Mouse (Mus musculus) neural tube, embryonic 14.5 days (tissue): ENCODE measurements around the gene Armc7. TPM values are rescaled to one million over a fixed set of nuclear protein-coding genes. Genes with fewer than 3 reads are reported as not detected.

Source experiments
- ATAC-seq: fragments of 200-750 bp; cut with Nextera tagmentation; 2 replicates; pipeline ENCODE4 v1.8.0; 2017; ENCODE audit warnings: low read depth, mild to moderate bottlenecking, moderate TSS enrichment, moderate library complexity
- H3K27ac ChIP-seq: fragments of 300-500 bp; sonication (generic); 2 replicates; pipeline ENCODE4 v1.5.1; 2014; ENCODE audit warnings: low read depth, mild to moderate bottlenecking, control low read depth, low read length, moderate library complexity, mixed read lengths
- H3K27me3 ChIP-seq: fragments of 300-500 bp; sonication (generic); 2 replicates; pipeline ENCODE4 v1.6.1; 2014; ENCODE audit warnings: low read length; ENCODE audit not compliant: control insufficient read depth, insufficient read depth
- H3K36me3 ChIP-seq: fragments of 300-500 bp; sonication (generic); 2 replicates; pipeline ENCODE4 v1.6.1; 2014; ENCODE audit warnings: low read length, mixed read lengths; ENCODE audit not compliant: control insufficient read depth, insufficient read depth
- H3K4me1 ChIP-seq: fragments of 300-500 bp; sonication (generic); 2 replicates; pipeline ENCODE4 v1.6.1; 2014; ENCODE audit warnings: low read length; ENCODE audit not compliant: control insufficient read depth, insufficient read depth
- H3K4me2 ChIP-seq: fragments of 300-500 bp; sonication (generic); 2 replicates; pipeline ENCODE4 v1.6.1; 2014; ENCODE audit warnings: mild to moderate bottlenecking, low read depth, low read length, control low read depth
- H3K4me3 ChIP-seq: fragments of 300-500 bp; sonication (generic); 2 replicates; pipeline ENCODE4 v1.5.1; 2014; ENCODE audit warnings: low read depth, low read length, control low read depth, mixed read lengths
- H3K9ac ChIP-seq: fragments of 300-500 bp; sonication (generic); replicated peaks from 2 replicates; pipeline ENCODE4 v1.6.1; 2014; ENCODE audit warnings: low read depth, mild to moderate bottlenecking, control low read depth, low read length, mixed read lengths
- H3K9me3 ChIP-seq: fragments of 300-500 bp; sonication (generic); 2 replicates; pipeline ENCODE4 v1.6.1; 2016; ENCODE audit warnings: low read length; ENCODE audit not compliant: control insufficient read depth
- WGBS: fragments of 180-500 bp; shearing (Covaris S2); extraction: QIAGEN DNeasy Blood & Tissue Kit; methylation state at CpG from one replicate; pipeline ENCODE4 v1.1.7; 2014; 5-methylcytosine and 5-hydroxymethylcytosine counted together
- polyA plus RNA-seq: library from polyadenylated mRNA; unstranded; fragments of >200 nt; fragmentation: Nextera tagmentation; extraction: Ambion mirVana; gene quantifications from 2 replicates; pipeline ENCODE4 v1.2.1, GENCODE M21; 2014

Armc7 gene
- polyA plus RNA-seq, 1 experiment from 2014 or later, result 19.4 TPM

DNA sequence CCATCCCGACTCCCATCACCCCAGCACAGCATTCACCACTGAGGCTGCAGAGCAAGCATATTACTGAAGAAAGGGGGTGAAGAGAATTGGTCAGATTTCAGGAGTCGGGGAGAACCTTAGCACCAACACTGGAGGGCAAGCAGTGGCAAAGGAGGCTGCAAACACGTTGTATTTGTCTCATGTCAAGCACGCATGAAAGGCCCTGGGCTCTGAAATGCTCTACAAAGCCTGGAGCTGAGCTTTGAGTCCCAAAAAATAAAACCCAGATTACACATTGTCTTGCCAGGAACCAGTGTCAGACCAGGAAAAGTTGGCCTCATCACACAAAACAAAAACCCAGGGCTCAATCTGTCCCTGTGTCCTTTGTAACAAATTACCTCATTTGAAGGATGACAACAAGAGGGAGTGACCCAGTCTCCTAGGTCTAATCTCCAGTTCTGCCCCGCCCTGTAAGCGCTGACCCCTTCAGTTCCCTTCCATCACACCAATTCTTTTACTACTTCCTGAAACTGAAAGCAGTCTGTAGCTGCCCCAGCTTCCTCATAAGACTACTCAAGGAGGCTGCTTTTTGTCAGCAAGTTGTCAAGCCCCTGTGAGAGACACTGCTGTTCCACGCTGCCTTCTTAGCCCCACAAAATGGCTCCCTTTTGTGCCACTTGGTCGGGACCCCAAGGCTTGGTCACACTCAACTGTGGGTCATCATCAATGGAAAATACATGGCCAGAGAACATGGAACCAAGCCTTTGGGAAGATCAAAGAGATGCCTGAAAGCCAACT lies 37.1 kb downstream of the Armc7 start:
- no peaks in the 10 kb centered on the region; the same call in 1 of the 2 replicates for H3K27me3 ChIP-seq
- ATAC-seq, result no peak
- peak overlapping the region; percentile 92 for H3K4me2 ChIP-seq
- WGBS, result 13% methylated on average over 8 of the region's 8 CpGs
- peak overlapping the region; percentile 86 for H3K27ac ChIP-seq
- H3K4me3 ChIP-seq, result peak overlapping the region; percentile 100
- no peaks in the 10 kb centered on the region for H3K9me3 ChIP-seq
- H3K36me3 ChIP-seq, result no peaks in the 10 kb centered on the region
- H3K9ac ChIP-seq, result peak overlapping the region; percentile 100
- peaks cover 36% of the 10 kb centered on the region for H3K4me1 ChIP-seq

DNA sequence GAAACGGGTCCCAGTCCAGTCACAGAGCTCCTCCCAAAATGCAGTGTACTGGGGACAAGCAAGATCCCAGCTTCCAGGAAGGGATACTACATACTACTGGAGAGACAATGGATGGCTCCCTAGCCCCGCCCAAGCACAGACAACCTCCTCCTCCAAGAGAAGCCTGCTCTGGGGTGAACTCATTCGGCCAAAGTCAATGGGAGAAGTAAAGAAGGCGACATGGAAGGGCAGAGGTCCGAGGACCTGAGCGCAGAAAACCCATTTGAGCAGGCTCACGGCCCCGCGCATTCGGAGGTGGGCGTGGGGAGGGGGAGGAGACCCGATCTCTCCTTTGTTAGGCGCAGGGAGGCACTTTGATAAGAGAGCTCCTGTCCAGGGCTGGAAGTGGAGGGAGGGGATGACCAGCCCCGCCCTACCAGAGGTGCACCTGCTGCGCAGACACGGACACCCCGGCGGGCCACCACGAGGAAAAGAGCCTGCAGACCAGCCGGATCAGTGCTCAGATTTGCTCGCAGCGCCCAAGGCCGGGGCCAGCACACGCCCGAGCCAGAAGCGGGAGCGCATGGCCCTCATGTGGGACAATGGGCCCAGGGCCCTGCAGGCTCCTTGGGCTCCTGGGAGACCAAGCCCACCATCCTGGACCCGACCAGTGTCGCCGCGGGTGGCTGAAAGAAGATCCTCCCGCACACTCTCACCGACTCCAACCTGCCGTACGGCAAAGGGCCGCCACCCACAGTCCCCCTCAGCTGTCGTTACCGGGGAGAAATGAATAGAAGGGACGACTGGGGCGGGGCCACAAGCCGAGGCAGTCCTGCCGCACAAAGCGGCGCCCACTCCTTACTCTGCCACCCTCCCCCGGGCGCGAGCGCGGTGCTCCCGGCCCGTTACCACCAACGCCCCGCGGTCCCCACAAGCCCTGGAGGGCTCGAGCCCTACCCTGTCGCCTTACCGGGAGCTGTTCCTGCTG lies 38.1 kb downstream of the Armc7 start:
- peak overlapping the region; percentile 92 for H3K4me2 ChIP-seq
- peaks cover 33% of the 10 kb centered on the region for H3K4me1 ChIP-seq
- ATAC-seq, result peak; percentile 68
- H3K4me3 ChIP-seq, result peak overlapping the region; percentile 100
- H3K27me3 ChIP-seq, result no peaks in the 10 kb centered on the region; the same call in 1 of the 2 replicates
- H3K9me3 ChIP-seq, result no peaks in the 10 kb centered on the region
- no peaks in the 10 kb centered on the region for H3K36me3 ChIP-seq
- WGBS, result under 1% methylated on average over 57 of the region's 57 CpGs
- peak overlapping the region; percentile 86 for H3K27ac ChIP-seq
- H3K9ac ChIP-seq, result peak overlapping the region; percentile 100

DNA sequence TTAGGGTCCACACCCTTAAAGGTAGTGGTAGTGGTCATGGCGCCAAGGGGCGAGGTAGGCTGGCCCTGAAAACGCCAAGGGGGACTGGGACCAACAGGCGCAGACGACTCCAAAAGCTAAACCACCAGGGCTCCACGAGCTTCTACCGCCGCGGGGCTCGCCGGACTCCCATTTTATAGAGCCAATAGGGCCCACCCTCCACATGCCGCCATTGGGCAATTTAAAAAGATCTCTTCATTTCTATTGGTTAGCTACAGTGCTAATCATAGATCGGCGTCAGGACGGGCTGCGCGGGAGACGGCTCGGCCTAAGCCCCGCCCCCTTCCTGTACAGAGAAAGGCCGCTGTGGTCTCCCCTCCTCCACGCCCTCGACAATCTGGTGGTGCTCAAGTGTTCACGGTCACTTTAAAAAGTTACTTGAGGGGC lies 38.8 kb downstream of the Armc7 start, which contains the start of gene Jpt1:
Jpt1 (minus strand) TSS at position 150 of the 426 bp plus-strand sequence.
- Histone ChIP-seq H3K9ac (peak within 1 kb of the TSS; percentile 100), H3K36me3 (no peaks in the 10 kb centered on the region), H3K27me3 (no peaks in the 10 kb centered on the region; the same call in 1 of the 2 replicates), H3K4me2 (peak within 1 kb of the TSS; percentile 92), H3K4me3 (peak within 1 kb of the TSS; percentile 100), H3K9me3 (no peaks in the 10 kb centered on the region), H3K4me1 (peaks cover 28% of the 10 kb centered on the region), H3K27ac (peak within 1 kb of the TSS; percentile 86)
- peak; percentile 97 for ATAC-seq
- under 1% methylated on average over 24 of the region's 24 CpGs for WGBS

DNA sequence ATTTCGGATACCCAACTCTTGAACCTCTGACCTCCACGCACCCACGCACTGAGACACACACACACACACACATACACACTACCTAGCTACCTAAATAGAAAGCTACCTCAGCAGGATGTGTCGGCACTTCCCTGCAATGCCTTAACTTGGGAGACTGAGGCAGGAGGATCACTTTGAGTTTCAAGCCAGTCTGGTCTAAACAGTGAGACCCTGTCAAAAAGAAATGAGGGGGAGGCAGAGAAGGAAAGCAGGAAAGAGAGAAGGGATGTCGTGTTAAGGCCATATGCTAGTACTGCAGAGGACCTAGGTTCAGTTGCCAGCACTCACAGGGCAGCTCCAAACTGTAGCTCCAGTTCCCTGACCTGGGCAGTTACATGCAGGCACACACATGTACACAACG lies 39.6 kb downstream of the Armc7 start:
- Histone ChIP-seq H3K4me3 (no peak overlapping the region), H3K4me2 (no peak overlapping the region), H3K9me3 (no peaks in the 10 kb centered on the region), H3K9ac (no peak overlapping the region), H3K4me1 (peaks cover 25% of the 10 kb centered on the region), H3K27ac (no peak overlapping the region), H3K27me3 (no peaks in the 10 kb centered on the region; the same call in 1 of the 2 replicates), H3K36me3 (no peaks in the 10 kb centered on the region)
- WGBS, result 80% methylated on average over 6 of the region's 6 CpGs
- no peak for ATAC-seq

DNA sequence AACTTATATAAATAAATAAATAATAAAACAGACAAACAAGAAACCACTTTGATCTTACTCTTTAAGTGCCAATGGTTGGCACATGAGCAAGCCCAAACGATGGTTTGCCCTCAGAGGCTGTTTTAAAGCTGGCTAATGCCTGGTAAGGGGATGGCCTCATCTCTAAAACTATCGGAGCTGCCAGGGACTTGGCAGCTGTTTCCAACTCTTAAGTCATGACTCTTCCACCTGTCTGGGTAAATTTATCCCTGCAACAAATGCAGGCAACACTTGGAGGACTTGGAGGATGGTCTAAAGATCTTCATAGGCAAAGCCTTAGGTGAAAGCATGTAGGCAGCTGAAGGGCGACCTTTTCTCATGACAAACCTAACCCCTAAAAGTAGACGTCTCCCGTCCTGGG lies 41.5 kb downstream of the Armc7 start:
- Histone ChIP-seq H3K27ac (no peak overlapping the region), H3K36me3 (no peaks in the 10 kb centered on the region), H3K4me3 (no peak overlapping the region), H3K4me2 (no peak overlapping the region), H3K4me1 (peaks cover 5% of the 10 kb centered on the region; the same call in 1 of the 2 replicates), H3K9me3 (no peaks in the 10 kb centered on the region), H3K9ac (no peak overlapping the region), H3K27me3 (no peaks in the 10 kb centered on the region; the same call in 1 of the 2 replicates)
- 84% methylated on average over 5 of the region's 5 CpGs for WGBS
- no peak for ATAC-seq

DNA sequence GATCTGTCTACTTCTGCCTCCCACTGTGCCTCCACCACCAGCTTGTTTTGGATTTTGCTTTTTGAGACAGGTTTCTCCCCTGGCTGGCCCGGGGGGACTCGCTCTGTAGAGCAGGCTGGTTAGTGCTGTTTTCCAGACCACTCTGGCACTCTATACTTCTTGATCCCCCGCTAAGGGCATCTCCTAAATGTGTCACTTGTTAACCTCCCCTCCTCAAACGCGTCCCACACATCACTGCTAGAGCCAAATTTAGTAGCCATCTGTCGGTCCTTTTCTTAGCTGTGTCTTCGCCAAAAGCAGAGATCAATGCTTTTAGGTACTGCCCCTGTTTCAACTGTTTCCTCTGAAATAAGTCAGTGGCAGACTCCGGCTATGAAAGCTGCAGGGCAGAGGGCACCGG lies 43.2 kb downstream of the Armc7 start:
- Histone ChIP-seq H3K9me3 (no peaks in the 10 kb centered on the region), H3K36me3 (0 out of 2 replicates have a peak, but pooled peaks cover 6% of the 10 kb centered on the region), H3K4me1 (no peaks in the 10 kb centered on the region), H3K4me3 (no peak overlapping the region), H3K9ac (no peak overlapping the region), H3K27ac (no peak overlapping the region), H3K27me3 (no peaks in the 10 kb centered on the region; the same call in 1 of the 2 replicates), H3K4me2 (no peak overlapping the region)
- no peak for ATAC-seq
- 77% methylated on average over 9 of the region's 9 CpGs for WGBS

DNA sequence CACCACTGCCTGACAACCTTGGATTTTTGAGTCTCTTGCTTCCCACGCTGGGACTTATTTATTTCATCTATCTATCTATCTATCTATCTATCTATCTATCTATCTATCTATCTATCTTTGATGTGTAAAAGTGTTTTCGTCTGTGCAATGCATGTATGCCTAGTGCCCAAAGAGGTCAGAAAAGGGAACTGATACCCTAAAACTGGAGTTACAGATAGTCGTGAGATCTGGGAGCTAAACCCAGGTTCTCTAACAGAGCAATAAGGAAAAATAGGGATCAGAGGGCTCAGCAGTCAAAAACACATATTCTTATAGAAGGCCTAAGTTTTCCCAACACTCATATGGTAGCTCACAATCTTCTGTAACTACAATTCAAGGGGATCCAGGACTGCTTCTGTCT lies 44.1 kb downstream of the Armc7 start:
- Histone ChIP-seq H3K4me2 (no peak overlapping the region), H3K4me3 (no peak overlapping the region), H3K27me3 (no peaks in the 10 kb centered on the region), H3K9ac (no peak overlapping the region), H3K27ac (no peak overlapping the region), H3K4me1 (no peaks in the 10 kb centered on the region), H3K9me3 (no peaks in the 10 kb centered on the region), H3K36me3 (0 out of 2 replicates have a peak, but pooled peaks cover 13% of the 10 kb centered on the region)
- 86% methylated on average over 3 of the region's 3 CpGs for WGBS
- ATAC-seq, result no peak

DNA sequence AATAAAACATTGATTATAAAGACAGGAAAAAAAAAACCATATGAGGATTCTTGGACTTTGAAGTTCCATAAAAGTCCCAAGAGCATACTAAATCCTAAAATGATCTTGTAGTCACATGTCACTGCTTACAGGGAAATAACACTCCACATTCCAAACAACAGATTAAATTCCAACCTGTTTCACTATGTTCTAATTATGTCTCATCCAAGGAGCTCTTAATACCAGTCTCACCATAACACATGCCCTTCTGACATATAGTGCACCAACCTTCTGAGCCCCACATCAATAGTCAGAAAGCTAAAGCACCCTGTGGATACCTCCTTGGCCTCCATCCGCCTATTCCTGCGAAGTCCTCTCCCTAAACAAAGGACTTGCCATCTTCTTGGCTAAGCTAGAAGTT lies 44.8 kb downstream of the Armc7 start:
- H3K27me3 ChIP-seq, result no peaks in the 10 kb centered on the region
- no peak overlapping the region for H3K9ac ChIP-seq
- H3K4me1 ChIP-seq, result no peaks in the 10 kb centered on the region
- peaks cover 17% of the 10 kb centered on the region; the same call in 1 of the 2 replicates for H3K36me3 ChIP-seq
- H3K27ac ChIP-seq, result no peak overlapping the region
- 63% methylated on average over 2 of the region's 2 CpGs for WGBS
- ATAC-seq, result no peak
- no peaks in the 10 kb centered on the region for H3K9me3 ChIP-seq
- H3K4me3 ChIP-seq, result no peak overlapping the region
- no peak overlapping the region for H3K4me2 ChIP-seq
